Mouse (Mus musculus) intestine, embryonic 15.5 days (tissue): Measurements from ENCODE around the gene Lrfn2. TPM values are rescaled to one million over a fixed set of nuclear protein-coding genes. Genes with fewer than 3 reads are reported as not detected.
A peak's percentile ranks its signal among the peaks of the same experiment; 100 is the strongest.

Experiments
- ATAC-seq: fragments of 200-750 bp; cut with Nextera tagmentation; 2 replicates; pipeline ENCODE4 v1.8.0; 2017; ENCODE audit warnings: moderate TSS enrichment, moderate library complexity
- H3K27ac ChIP-seq: fragments of 300-500 bp; sonication (generic); 2 replicates; pipeline ENCODE4 v1.5.1; 2015; ENCODE audit warnings: mild to moderate bottlenecking, inconsistent platforms
- H3K27me3 ChIP-seq: fragments of 300-500 bp; sonication (generic); replicated peaks from 2 replicates; pipeline ENCODE4 v1.6.1; 2015; ENCODE audit warnings: inconsistent platforms
- H3K36me3 ChIP-seq: fragments of 300-500 bp; sonication (generic); 2 replicates; pipeline ENCODE4 v1.6.1; 2015; ENCODE audit warnings: inconsistent platforms
- H3K4me1 ChIP-seq: fragments of 300-500 bp; sonication (generic); replicated peaks from 2 replicates; pipeline ENCODE4 v1.6.1; 2015; ENCODE audit warnings: inconsistent platforms
- H3K4me2 ChIP-seq: fragments of 300-500 bp; sonication (generic); replicated peaks from 2 replicates; pipeline ENCODE4 v1.6.1; 2015; ENCODE audit warnings: mild to moderate bottlenecking, inconsistent platforms
- H3K4me3 ChIP-seq: fragments of 300-500 bp; sonication (generic); replicated peaks from 2 replicates; pipeline ENCODE4 v1.5.1; 2015; ENCODE audit warnings: inconsistent platforms
- H3K9ac ChIP-seq: fragments of 300-500 bp; sonication (generic); 2 replicates; pipeline ENCODE4 v1.6.1; 2015; ENCODE audit warnings: inconsistent platforms
- H3K9me3 ChIP-seq: fragments of 300-500 bp; sonication (generic); 2 replicates; pipeline ENCODE4 v1.6.1; 2016; ENCODE audit warnings: inconsistent platforms
- WGBS: fragments of 180-500 bp; shearing (Covaris S2); methylation state at CpG from one replicate; pipeline ENCODE4 v1.1.7; 2015; 5-methylcytosine and 5-hydroxymethylcytosine counted together
- polyA plus RNA-seq: library from polyadenylated mRNA; unstranded; fragments of >200 nt; fragmentation: Nextera tagmentation; extraction: Ambion mirVana; gene quantifications from 2 replicates; pipeline ENCODE4 v1.2.1, GENCODE M21; 2015

The Lrfn2 gene
- polyA plus RNA-seq, 1 experiment from 2014 or later: 0.99 TPM

GRCm38 (mm10) chr17:48973394-48973793 lies 41.2 kb downstream of the Lrfn2 start:
- ATAC-seq: no peak
- Histone ChIP-seq H3K9ac (no peak overlapping the region), H3K4me2 (no peak overlapping the region), H3K4me1 (peaks cover 13% of the 10 kb centered on the region; the same call in 1 of the 2 replicates), H3K9me3 (no peaks in the 10 kb centered on the region), H3K27me3 (no peaks in the 10 kb centered on the region), H3K4me3 (no peak overlapping the region), H3K27ac (no peak overlapping the region), H3K36me3 (no peaks in the 10 kb centered on the region)
- 45% methylated on average over 3 of the region's 3 CpGs for WGBS

GRCm38 (mm10) chr17:48975055-48975454 lies 42.9 kb downstream of the Lrfn2 start:
- Histone ChIP-seq H3K4me1 (peaks cover 13% of the 10 kb centered on the region; the same call in 1 of the 2 replicates), H3K4me3 (no peak overlapping the region), H3K27ac (peak overlapping the region; percentile 13; the same call in 1 of the 2 replicates), H3K36me3 (no peaks in the 10 kb centered on the region), H3K27me3 (no peaks in the 10 kb centered on the region), H3K4me2 (no peak overlapping the region), H3K9ac (no peak overlapping the region), H3K9me3 (no peaks in the 10 kb centered on the region)
- ATAC-seq: no peak
- 44% methylated on average over 4 of the region's 4 CpGs for WGBS

GRCm38 (mm10) chr17:48976611-48977022 lies 44.4 kb downstream of the Lrfn2 start:
- no peak for ATAC-seq
- H3K4me3 ChIP-seq: no peak overlapping the region
- H3K9ac ChIP-seq: no peak overlapping the region
- peaks cover 11% of the 10 kb centered on the region; the same call in 1 of the 2 replicates for H3K4me1 ChIP-seq
- H3K4me2 ChIP-seq: no peak overlapping the region
- no peaks in the 10 kb centered on the region for H3K9me3 ChIP-seq
- no peaks in the 10 kb centered on the region for H3K36me3 ChIP-seq
- no peaks in the 10 kb centered on the region for H3K27me3 ChIP-seq
- no peak overlapping the region for H3K27ac ChIP-seq
- 60% methylated on average over 5 of the region's 5 CpGs for WGBS

- no peak overlapping the region for H3K4me3 ChIP-seq
- H3K4me2 ChIP-seq: no peak overlapping the region
- H3K27ac ChIP-seq: no peak overlapping the region
- no peak overlapping the region for H3K9ac ChIP-seq
- no peaks in the 10 kb centered on the region for H3K36me3 ChIP-seq
- no peak for ATAC-seq
- no peaks in the 10 kb centered on the region for H3K9me3 ChIP-seq
- 95% methylated on average over 1 of the region's 1 CpGs for WGBS
- H3K4me1 ChIP-seq: no peaks in the 10 kb centered on the region; the same call in 1 of the 2 replicates
- no peaks in the 10 kb centered on the region for H3K27me3 ChIP-seq
Measured at GRCm38 (mm10) chr17:48995256-48995993, 63.2 kb downstream of the Lrfn2 start.

- 7% methylated on average over 11 of the region's 11 CpGs for WGBS
- peak; percentile 76; the same call in 1 of the 2 replicates for ATAC-seq
- Histone ChIP-seq H3K4me2 (no peak overlapping the region), H3K4me1 (no peaks in the 10 kb centered on the region; the same call in 1 of the 2 replicates), H3K36me3 (no peaks in the 10 kb centered on the region), H3K4me3 (no peak overlapping the region), H3K9ac (no peak overlapping the region), H3K27ac (no peak overlapping the region), H3K27me3 (no peaks in the 10 kb centered on the region), H3K9me3 (no peaks in the 10 kb centered on the region)
Measured at GRCm38 (mm10) chr17:48999463-49000227, 67.5 kb downstream of the Lrfn2 start.

- 55% methylated on average over 7 of the region's 7 CpGs for WGBS
- H3K9ac ChIP-seq: no peak overlapping the region
- H3K9me3 ChIP-seq: no peaks in the 10 kb centered on the region
- H3K4me2 ChIP-seq: no peak overlapping the region
- H3K4me1 ChIP-seq: no peaks in the 10 kb centered on the region
- no peak overlapping the region for H3K27ac ChIP-seq
- no peak overlapping the region for H3K4me3 ChIP-seq
- H3K36me3 ChIP-seq: no peaks in the 10 kb centered on the region
- ATAC-seq: no peak
- no peaks in the 10 kb centered on the region for H3K27me3 ChIP-seq
Measured at GRCm38 (mm10) chr17:49009384-49010073, 77.3 kb downstream of the Lrfn2 start.

- Histone ChIP-seq H3K9ac (no peak overlapping the region), H3K4me3 (no peak overlapping the region), H3K27ac (no peak overlapping the region), H3K4me2 (no peak overlapping the region), H3K9me3 (no peaks in the 10 kb centered on the region), H3K4me1 (no peaks in the 10 kb centered on the region), H3K27me3 (no peaks in the 10 kb centered on the region), H3K36me3 (no peaks in the 10 kb centered on the region)
- 64% methylated on average over 7 of the region's 7 CpGs for WGBS
- no peak for ATAC-seq
Measured at GRCm38 (mm10) chr17:49013876-49014600, 81.9 kb downstream of the Lrfn2 start.

GRCm38 (mm10) chr17:49015368-49015767 lies 83.2 kb downstream of the Lrfn2 start:
- no peaks in the 10 kb centered on the region for H3K9me3 ChIP-seq
- H3K27me3 ChIP-seq: no peaks in the 10 kb centered on the region
- 84% methylated on average over 6 of the region's 6 CpGs for WGBS
- ATAC-seq: no peak
- H3K4me2 ChIP-seq: no peak overlapping the region
- no peaks in the 10 kb centered on the region for H3K36me3 ChIP-seq
- H3K4me1 ChIP-seq: no peaks in the 10 kb centered on the region
- H3K4me3 ChIP-seq: no peak overlapping the region
- H3K27ac ChIP-seq: no peak overlapping the region
- no peak overlapping the region for H3K9ac ChIP-seq

- Histone ChIP-seq H3K4me2 (no peak overlapping the region), H3K4me1 (no peaks in the 10 kb centered on the region), H3K4me3 (no peak overlapping the region), H3K36me3 (no peaks in the 10 kb centered on the region), H3K9ac (no peak overlapping the region), H3K27me3 (no peaks in the 10 kb centered on the region), H3K9me3 (no peaks in the 10 kb centered on the region), H3K27ac (no peak overlapping the region)
- 87% methylated on average over 6 of the region's 6 CpGs for WGBS
- ATAC-seq: no peak
Measured at GRCm38 (mm10) chr17:49016229-49016628, 84.0 kb downstream of the Lrfn2 start.

- WGBS: 54% methylated on average over 17 of the region's 17 CpGs
- ATAC-seq: no peak
Measured at GRCm38 (mm10) chr17:49017438-49018415, 85.5 kb downstream of the Lrfn2 start.

More at GRCm38 (mm10) chr17:49017438-49018415, 85.5 kb downstream of the Lrfn2 start:
- Histone ChIP-seq H3K27ac (no peak overlapping the region), H3K27me3 (no peaks in the 10 kb centered on the region), H3K4me2 (no peak overlapping the region), H3K9me3 (no peaks in the 10 kb centered on the region), H3K4me3 (no peak overlapping the region), H3K9ac (no peak overlapping the region), H3K4me1 (no peaks in the 10 kb centered on the region), H3K36me3 (no peaks in the 10 kb centered on the region)
